Mouse (Mus musculus): ENCODE data around the gene Vamp8. TPM values are rescaled to one million over a fixed set of nuclear protein-coding genes. Genes with fewer than 3 reads are reported as not detected.

Vamp8 gene
- 270 and 419 TPM in 2 replicates for total RNA-seq (2017)

DNA sequence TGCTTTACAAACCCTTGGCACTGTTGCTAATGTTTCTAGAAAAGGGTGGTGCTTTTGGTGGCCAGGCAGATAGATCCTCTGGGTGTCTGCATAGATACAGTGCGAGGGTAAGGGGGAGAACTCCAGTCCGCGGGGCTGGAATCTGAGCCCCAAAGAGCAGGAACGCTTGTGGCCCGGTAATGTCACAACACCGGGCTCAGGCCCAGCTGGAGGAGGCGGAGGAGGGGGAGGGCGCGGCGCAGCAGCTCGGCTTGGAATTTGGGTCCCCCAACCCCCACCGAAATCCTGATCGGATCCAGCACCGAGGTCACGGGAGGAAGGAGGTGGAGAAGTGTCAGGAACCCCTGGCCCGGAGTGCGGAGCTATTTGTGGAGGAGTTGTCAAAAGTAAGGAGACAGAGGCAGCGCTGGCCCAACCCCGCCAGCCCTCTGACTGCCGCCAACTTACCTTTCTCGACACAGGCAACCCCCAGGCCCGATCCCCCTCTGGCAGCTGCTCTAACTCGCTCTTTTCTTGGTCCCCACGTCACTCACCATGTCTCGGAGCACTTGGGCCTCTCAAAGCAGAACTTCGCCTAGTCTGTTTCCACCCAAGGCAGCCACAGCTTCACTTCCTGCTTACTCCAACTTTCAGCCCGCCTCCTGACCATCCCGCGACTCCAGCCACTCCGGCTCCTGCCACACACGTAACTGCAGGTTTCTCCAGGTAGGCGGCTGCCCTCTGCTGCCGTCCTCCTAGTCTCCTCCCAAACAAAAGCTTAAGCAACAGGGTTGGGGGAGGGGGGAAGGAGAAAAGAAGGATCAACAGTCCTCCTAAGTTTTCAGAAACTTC lies at the start of gene Vamp8:
Vamp8 (minus strand) TSS at position 763 of the 831 bp plus-strand sequence.
- ATAC-seq (replicated peaks in 1 of 2; ENCODE audit: insufficient read depth in 1 of 2, low FRiP score in 2 of 2, low TSS enrichment in 1 of 2, low read depth in 1 of 2, poor library complexity in 2 of 2, severe bottlenecking in 2 of 2) = peak; percentile 63 to 71

DNA sequence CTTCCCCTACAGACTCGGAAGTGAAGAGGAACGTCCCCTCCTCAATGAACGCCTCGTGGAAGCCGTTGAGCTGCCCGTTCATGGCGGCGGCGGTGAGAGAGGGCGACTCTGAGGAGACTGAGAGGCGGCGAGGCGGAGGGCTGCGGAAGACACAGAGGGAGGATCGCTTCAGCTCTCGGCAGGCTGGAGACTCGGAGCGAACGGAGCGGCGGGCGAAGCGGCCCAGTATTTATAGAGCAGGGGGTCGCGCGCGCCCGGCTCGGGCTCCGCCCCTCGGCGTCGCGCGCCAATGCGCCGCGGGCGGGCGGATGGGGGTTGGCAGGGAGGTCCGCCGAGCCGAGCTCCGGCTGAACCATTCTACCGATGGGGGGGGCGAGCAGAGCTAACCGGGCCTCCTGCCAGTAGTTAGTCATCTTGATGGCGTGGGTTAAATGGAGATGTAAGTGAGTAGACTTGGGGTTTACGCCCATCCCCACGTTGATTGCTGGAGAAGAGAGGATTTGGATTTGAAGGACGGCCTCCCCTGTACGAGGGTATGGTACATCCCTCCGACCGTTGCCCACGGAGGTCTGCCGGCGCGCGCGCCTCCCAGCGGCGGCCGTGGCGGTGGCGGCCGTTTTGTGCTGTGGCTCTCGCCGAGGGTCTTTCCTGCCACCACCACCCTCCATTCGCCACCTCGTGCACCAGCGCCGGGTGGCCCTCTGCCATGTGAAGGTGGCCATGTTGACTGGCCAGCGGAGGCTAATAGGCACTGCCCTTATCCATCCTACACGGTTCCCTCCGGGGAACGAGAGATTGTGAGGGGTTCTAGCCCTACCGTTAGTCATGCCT lies 49.1 kb upstream of the Vamp8 start, which contains the start of gene Mat2a:
Mat2a (minus strand) TSS at position 204 of the 831 bp plus-strand sequence.
- ATAC-seq (replicated peaks in 1 of 2; ENCODE audit: insufficient read depth in 1 of 2, low FRiP score in 2 of 2, low TSS enrichment in 1 of 2, low read depth in 1 of 2, poor library complexity in 2 of 2, severe bottlenecking in 2 of 2) = peak; percentile 78 to 84

DNA sequence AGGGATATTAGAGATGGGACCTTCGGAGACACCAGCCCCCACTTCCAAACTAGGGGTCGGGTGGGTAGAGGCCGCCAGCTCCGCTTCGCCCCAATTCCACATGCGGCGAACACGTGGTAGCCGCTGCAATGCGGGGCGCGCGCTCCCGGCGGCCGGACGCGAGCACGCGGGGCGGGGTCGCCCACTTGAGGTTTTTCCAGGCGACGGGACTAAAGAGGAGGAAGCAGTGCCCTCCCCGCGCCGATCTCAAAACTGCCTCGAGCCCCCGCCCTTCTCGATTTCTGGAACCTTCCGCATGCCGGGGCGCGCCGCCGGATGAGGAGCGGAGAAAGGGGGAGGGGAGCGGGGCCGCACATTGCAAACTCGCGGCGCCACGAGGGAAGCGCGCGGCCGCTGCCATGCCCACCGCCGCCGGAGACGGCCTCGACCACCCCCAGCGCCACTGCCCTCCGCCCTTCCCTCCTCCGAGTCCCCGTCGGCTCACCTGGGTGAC lies 48.4 kb upstream of the Vamp8 start:
- peak in 1 of 2 experiments; percentile 12; a peak in 1 of 4 replicates for ATAC-seq (replicated peaks in 1 of 2; ENCODE audit: insufficient read depth in 1 of 2, low FRiP score in 2 of 2, low TSS enrichment in 1 of 2, low read depth in 1 of 2, poor library complexity in 2 of 2, severe bottlenecking in 2 of 2)

DNA sequence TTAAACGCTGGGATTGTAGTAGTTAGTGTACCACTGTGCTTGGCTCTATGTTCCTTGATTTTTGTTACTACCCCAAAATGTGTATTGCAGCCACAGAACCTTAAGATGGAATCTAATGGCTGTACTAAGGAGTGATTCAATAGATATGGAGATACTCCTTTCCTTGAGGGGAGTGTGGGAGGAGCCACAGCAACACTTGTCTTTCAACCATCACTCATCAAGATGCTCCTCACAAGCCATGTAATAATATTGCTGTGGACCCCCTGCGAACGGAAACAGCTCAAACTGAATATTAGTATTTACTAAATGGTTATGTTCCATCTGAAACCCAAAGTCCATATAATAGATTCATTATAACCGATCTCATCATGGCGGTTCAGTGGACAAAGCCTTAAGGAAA lies 47.7 kb upstream of the Vamp8 start:
- ATAC-seq (replicated peaks in 1 of 2; ENCODE audit: insufficient read depth in 1 of 2, low FRiP score in 2 of 2, low TSS enrichment in 1 of 2, low read depth in 1 of 2, poor library complexity in 2 of 2, severe bottlenecking in 2 of 2) = no peak

DNA sequence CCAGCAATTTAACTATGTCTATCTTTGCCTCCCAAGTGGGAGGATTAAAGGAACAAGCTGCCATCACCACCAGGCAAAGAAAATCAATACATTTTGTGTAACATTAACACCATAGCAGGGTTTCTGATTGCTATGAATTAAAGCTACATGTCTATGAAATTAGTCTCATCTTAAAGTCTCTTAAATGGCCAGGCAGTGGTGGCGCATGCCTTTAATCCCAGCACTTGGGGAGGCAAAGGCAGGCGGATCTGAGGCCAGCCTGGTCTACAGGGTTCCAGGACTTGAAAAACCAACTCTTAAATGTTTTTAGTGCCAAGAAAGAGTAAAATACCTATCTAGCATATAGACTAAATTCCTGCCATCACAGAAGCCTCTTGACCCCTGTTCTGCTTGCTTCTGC lies 41.6 kb upstream of the Vamp8 start:
- ATAC-seq (replicated peaks in 1 of 2; ENCODE audit: insufficient read depth in 1 of 2, low FRiP score in 2 of 2, low TSS enrichment in 1 of 2, low read depth in 1 of 2, poor library complexity in 2 of 2, severe bottlenecking in 2 of 2) = no peak

DNA sequence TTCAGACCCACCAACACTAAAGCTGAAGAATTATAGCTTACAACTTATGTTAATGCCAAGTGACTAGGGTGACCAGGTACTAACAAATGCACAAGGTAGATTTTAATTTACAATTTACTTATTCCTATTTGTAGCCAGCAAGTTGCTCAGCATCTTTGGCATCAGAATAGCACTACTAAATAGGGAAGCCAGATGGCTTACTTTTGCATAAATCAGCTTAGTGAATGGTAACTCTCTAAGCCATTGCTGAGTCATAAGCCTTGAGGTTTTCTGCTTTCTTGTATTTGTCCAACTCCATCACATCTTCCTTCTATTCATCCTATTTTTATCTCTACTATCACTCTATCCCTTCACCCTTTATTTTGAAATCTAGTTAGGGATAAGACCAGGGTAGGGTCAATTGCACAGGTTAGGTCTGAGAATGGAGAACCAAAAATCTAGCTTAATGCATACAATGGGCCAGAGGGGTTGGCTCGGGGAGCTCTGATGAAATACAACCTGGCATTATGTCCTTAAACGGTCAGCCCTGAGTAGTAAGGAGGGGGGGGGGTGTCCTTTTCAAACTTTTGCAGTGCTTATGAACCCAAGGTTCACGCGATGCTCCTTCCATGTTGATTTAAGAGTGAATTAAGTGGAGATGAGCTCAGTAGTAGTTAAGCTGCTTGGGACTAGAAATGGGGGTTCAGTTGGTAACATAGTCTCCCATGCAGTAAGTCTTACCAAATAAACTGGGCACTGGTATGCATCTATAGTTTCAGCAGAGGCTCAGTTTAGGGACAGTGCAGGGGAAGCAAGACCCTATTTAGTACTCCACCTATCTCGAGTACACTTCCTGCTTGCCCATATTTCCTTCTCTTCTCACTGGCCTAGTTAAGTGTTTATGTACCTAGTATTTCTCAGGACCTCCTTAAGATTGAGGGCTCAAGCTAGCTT lies 40.8 kb upstream of the Vamp8 start:
- 0 out of 4 replicates have a peak, but pooled peaks of 1 of the 2 experiments have one; percentile 13 for ATAC-seq (replicated peaks in 1 of 2; ENCODE audit: insufficient read depth in 1 of 2, low FRiP score in 2 of 2, low TSS enrichment in 1 of 2, low read depth in 1 of 2, poor library complexity in 2 of 2, severe bottlenecking in 2 of 2)

DNA sequence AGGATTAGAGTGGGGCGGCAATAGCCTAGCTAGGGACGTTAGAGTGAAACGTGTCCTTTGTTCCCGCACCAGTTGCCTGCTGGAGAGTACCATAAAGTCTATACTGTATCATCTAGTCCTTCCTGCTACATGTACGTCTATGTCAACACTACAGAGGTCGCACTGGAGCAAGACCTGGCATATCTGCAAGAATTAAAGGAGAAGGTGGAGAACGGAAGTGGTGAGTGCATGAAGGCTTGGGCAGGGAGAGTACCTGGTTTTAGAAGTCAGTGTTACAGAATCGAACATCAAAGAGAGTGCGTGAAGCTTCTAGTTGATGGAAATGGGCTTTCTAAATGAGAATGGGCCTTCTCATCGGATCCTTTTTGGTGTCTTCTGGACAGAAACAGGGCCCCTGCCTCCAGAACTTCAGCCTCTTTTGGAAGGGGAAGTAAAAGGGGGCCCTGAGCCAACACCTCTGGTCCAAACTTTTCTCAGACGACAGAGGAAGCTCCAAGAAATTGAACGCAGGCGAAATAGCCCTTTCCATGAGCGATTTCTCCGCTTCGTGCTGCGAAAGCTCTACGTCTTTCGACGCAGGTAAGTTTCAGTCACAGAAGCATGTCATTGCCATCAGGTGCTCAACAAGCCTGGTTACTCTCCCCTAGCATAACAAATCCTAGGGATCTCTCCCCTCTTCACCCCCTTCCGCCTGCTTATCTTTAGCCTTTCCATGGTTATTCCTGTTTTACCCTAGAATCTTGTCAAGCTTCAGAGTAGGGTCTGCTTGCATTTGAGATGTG lies 38.7 kb upstream of the Vamp8 start:
- ATAC-seq (replicated peaks in 1 of 2; ENCODE audit: insufficient read depth in 1 of 2, low FRiP score in 2 of 2, low TSS enrichment in 1 of 2, low read depth in 1 of 2, poor library complexity in 2 of 2, severe bottlenecking in 2 of 2) = no peak

DNA sequence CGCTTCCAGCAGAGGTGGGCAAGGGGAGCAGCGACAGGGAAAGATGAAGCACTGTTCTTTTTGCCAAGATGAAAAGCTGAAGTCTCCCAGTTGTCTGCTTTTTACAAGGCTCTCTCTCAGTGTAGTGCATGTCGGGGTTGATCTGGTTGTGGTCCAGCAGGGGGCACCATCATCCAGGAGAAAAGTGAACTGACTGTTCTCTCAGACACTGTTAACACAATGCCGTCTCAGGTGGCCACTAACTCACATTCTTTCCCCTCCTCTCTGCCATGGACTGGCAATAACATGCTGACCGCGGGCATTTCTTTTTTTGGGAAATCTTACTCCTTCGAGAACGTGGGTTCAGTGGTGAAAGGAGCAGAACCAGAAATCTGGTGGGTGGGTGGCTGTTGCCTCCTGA lies 37.5 kb upstream of the Vamp8 start:
- ATAC-seq (replicated peaks in 1 of 2; ENCODE audit: insufficient read depth in 1 of 2, low FRiP score in 2 of 2, low TSS enrichment in 1 of 2, low read depth in 1 of 2, poor library complexity in 2 of 2, severe bottlenecking in 2 of 2) = peak; percentile 66 to 72

DNA sequence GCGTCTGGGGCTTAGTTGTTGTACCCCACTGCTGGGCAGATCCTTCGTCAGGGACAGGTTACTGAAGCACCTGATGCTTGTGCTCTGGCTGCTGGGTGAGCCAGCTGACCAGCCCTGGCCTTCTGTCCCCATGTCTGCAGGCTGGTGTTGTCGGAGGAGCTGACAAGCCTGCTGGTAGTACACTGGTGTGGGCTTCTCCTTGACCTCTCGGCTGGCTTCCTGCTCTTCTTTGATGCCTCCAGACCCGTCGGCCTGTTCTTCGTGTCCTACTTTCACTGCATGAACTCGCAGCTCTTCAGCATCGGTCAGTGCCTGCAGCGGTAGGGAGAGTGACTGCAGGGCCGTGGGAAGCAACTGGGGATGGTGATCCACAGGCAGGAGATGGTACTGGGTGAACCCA lies 35.1 kb upstream of the Vamp8 start:
- ATAC-seq (replicated peaks in 1 of 2; ENCODE audit: insufficient read depth in 1 of 2, low FRiP score in 2 of 2, low TSS enrichment in 1 of 2, low read depth in 1 of 2, poor library complexity in 2 of 2, severe bottlenecking in 2 of 2) = no peak

DNA sequence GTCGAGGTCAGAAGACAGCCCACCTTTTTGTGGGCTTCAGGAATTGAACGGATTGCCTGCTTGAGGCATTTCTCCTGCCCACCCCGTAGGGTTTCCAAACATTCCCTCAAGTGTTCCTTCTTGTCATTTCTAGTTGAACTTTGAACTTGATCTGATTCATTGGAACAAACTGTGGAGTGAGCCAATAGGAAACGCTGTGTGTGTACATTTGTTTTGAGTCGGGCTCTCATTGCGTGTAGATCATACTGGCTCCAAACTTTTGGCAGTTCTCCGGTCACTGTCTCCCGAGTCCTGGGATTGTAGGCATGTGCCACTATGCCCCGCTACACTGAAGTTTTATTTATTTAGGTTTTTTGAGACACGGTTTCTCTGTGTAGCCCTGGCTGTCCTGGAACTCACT lies 30.4 kb upstream of the Vamp8 start:
- ATAC-seq (replicated peaks in 1 of 2; ENCODE audit: insufficient read depth in 1 of 2, low FRiP score in 2 of 2, low TSS enrichment in 1 of 2, low read depth in 1 of 2, poor library complexity in 2 of 2, severe bottlenecking in 2 of 2) = no peak

DNA sequence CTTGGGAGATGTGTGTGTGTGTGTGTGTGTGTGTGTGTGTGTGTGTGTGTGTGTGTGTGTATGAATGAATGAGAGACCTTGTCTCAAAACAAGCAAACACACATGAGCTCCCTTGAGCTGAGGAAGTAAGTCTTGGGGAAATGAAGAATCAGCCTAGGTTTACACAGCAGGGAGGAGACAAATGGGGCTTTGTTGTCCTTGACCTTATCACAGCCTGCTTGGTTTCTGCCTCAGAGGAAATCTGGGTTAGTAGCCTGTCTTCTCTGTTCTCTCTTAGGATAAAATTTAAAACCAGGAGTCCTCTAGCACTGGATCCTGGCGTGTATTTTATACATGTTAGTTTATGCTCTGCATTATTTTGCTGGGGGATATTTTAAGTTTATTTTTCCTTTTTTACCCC lies 29.3 kb upstream of the Vamp8 start:
- ATAC-seq (replicated peaks in 1 of 2; ENCODE audit: insufficient read depth in 1 of 2, low FRiP score in 2 of 2, low TSS enrichment in 1 of 2, low read depth in 1 of 2, poor library complexity in 2 of 2, severe bottlenecking in 2 of 2) = no peak

DNA sequence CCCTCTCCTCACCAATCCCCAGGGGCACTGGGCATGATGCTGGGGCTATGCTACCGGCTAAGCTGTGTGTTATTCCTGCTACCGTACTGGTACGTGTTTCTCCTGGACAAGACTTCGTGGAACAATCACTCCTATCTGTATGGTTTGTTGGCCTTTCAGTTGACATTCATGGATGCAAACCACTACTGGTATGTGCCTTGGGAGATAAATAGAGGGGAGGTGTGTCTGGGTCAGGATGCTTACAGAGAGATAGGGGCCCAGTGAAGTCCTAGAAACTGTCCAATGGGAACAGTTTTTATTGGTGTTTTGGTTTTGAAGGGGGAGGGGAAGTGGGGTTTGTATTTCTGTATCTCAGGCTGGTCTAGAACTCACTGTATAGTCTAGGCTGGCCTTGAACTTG lies 27.8 kb upstream of the Vamp8 start:
- ATAC-seq (replicated peaks in 1 of 2; ENCODE audit: insufficient read depth in 1 of 2, low FRiP score in 2 of 2, low TSS enrichment in 1 of 2, low read depth in 1 of 2, poor library complexity in 2 of 2, severe bottlenecking in 2 of 2) = no peak

DNA sequence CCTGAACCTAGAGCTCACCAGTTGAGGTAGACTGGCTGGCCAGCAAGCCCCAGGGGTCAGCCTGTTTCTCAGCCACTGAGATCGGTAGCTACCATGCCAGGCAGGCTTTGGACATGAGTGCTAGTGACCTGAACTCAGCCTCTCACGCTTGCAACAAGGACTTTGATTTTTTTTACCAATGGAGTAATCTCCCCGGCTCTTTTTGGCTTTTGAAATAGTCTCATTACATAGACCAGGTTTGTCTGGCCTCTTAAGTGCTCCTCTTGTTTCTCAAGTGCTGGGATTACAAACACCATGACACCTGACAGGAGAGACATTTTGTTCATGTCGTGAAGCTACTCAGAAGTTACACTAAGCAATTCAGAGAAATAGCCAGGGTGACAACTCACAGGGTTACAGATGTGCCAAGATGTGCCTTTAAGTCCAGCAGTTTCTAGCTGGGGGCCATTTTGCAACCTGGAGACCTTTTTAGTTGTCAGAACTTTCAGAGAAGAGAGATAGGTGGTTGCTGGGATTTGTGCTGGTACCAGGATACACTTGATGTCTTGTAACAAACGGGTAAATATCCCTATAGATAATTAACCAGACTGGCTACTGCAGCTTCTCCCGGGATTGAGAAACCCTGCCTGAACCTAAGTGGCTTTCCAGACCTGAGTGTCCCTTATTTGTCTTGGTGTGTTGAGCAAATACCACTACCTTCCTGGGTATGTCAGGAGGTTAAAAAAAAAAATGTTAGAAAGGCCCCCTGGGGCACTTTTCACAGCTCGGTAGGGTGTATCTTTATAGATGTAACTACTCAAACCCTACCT lies 25.7 kb upstream of the Vamp8 start:
- ATAC-seq (replicated peaks in 1 of 2; ENCODE audit: insufficient read depth in 1 of 2, low FRiP score in 2 of 2, low TSS enrichment in 1 of 2, low read depth in 1 of 2, poor library complexity in 2 of 2, severe bottlenecking in 2 of 2) = no peak

DNA sequence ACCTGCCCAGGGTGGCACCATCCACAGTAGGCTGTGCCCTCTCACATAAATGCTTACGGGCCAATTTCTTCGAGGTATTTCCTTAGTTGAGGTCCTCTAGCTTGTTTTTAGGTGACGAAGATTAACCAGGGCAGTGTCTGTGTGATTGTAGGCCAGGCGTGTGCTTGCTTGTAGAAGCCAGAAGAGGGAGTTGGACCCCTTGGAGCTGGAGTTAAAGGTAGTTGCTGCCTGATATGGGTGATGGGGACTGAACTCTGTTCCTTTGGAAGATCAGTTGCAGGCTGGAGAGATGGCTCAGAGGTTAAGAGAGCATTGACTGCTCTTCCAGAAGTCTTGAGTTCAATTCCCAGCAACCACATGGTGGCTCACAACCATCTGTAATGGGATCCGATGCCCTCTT lies 24.7 kb upstream of the Vamp8 start:
- ATAC-seq (replicated peaks in 1 of 2; ENCODE audit: insufficient read depth in 1 of 2, low FRiP score in 2 of 2, low TSS enrichment in 1 of 2, low read depth in 1 of 2, poor library complexity in 2 of 2, severe bottlenecking in 2 of 2) = no peak

DNA sequence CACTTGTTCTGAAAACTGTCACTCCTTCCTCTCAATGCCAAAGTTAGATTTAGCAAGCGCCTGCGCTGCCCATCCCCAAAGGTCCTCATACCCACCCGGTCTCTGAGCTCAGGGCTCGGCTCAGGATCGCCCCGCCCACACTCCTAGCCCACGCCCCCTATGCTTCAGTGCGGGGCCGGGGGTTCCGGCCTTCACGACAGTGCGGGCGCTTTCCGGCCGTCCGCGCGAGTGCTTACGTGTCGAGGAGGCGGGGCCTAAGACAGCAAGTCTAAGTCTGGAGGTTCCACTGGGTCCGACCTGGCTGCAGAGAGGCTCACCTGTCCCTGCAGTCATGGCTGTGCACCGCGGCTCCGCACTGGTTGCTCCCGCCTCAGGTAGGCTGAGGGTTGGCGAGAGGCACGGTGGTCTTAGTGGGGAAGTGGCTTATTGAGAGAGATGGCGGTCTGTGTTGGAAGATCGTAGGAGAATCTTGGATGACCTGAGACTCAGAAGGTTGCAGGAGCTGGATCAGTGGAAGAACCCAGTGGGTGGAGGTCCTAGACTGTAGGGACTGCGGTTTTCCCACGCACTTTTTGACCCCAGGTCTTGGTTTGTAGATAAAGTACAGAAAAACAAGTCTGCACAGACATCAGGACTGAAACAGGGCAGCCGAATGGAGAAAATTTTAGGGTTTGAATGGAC lies 23.7 kb upstream of the Vamp8 start, which contains the start of gene Ggcx:
Ggcx (plus strand) TSS at position 233 of the 681 bp plus-strand sequence.
- peak; percentile 96 to 97 for ATAC-seq (replicated peaks in 1 of 2; ENCODE audit: insufficient read depth in 1 of 2, low FRiP score in 2 of 2, low TSS enrichment in 1 of 2, low read depth in 1 of 2, poor library complexity in 2 of 2, severe bottlenecking in 2 of 2)

Data from hematopoietic stem cell, adult 5-6 weeks (primary cell).